Mouse (Mus musculus): Measurements from ENCODE around the gene Camsap2.

DNA sequence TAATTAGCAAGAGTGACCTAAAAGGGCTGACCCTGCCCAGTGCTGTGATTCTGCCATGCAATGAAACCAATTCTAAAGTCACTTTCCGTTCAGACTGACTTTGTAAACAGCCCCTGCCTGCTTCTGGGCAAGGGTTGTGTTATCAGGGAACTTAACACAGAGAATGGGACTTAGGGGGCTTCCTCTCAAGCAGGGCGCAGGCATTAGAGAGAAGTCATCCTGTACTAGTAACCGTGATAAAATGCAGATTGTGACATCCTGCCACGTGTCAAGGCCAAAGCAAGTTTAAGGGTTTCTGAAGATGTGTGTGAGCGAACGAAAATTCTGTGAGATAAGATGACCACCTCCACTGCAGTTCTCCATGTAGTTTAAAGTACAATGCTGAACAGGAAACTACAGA, 79.8 kb downstream of the Camsap2 start:
- TF ChIP-seq POLR2A (IDR thresholded peaks at IDR 0.05; ENCODE audit: extremely low read depth, insufficient read depth, low read length) = no peak
- no peak for TF ChIP-seq CTCF (IDR thresholded peaks at IDR 0.05; ENCODE audit: low read depth, low read length)

Measured in liver, adult 2 months (tissue).